Mouse (Mus musculus) forebrain, embryonic 13.5 days (tissue): ENCODE measurements around the gene Coq10a. TPM values are rescaled to one million over a fixed set of nuclear protein-coding genes. Genes with fewer than 3 reads are reported as not detected.

Source experiments
- microRNA-seq: library from miRNA; unstranded; fragments of <30 nt; microRNA quantifications from one replicate; pipeline ENCODE4, GENCODE M21; 2016
- polyA plus RNA-seq: library from polyadenylated mRNA; unstranded; fragments of >200 nt; fragmentation: Nextera tagmentation; extraction: Ambion mirVana; gene quantifications from 2 replicates; pipeline ENCODE4 v1.2.1, GENCODE M21; 2015

The Coq10a gene
- polyA plus RNA-seq, 1 experiment from 2014 or later = 22.8 TPM

Small RNAs within 50 kb of the gene (microRNA-seq; reads per million reads assigned to microRNA genes)
- gene Gm25361 (not detected), gene Gm26308 (not detected), gene Mir6914 (not detected), gene Mir6915 (1.9 reads per million)

Other genes with a start within 250 kb of the Coq10a start
- 12.6 and 12.9 TPM in 2 replicates for gene Rbms2, start 188.7 kb downstream of the Coq10a start, polyA plus RNA-seq
- 0.48 and 1.3 TPM in 2 replicates for gene Gls2, start 174.5 kb downstream of the Coq10a start, polyA plus RNA-seq
- gene Spryd4, start 157.2 kb downstream of the Coq10a start, polyA plus RNA-seq = 17.9 and 19.1 TPM in 2 replicates
- 0.13 and 0.21 TPM in 2 replicates for gene Mip, start 143.2 kb downstream of the Coq10a start, polyA plus RNA-seq
- 52.9 and 62.1 TPM in 2 replicates for gene Timeless, start 136.9 kb downstream of the Coq10a start, polyA plus RNA-seq
- 0.27 and 0.33 TPM in 2 replicates for gene Apon, start 114.9 kb downstream of the Coq10a start, polyA plus RNA-seq
- gene Apof, start 100.3 kb downstream of the Coq10a start, polyA plus RNA-seq = 0.14 TPM in 1 of 2 replicates, not detected in the other
- 14.5 and 15.3 TPM in 2 replicates for gene Stat2, start 98.4 kb downstream of the Coq10a start, polyA plus RNA-seq
- gene Il23a, start 70.2 kb downstream of the Coq10a start, polyA plus RNA-seq = not detected in 2 replicates
- 32.0 and 35.0 TPM in 2 replicates for gene Pan2, start 65.7 kb downstream of the Coq10a start, polyA plus RNA-seq
- gene Cnpy2, start 46.5 kb downstream of the Coq10a start, polyA plus RNA-seq = 230 and 237 TPM in 2 replicates
- 212 and 236 TPM in 2 replicates for gene Cs, start 31.3 kb downstream of the Coq10a start, polyA plus RNA-seq
- 12.0 and 14.6 TPM in 2 replicates for gene Ankrd52, start 8.1 kb upstream of the Coq10a start, polyA plus RNA-seq
- gene Slc39a5, start 32.2 kb upstream of the Coq10a start, polyA plus RNA-seq = 0.18 TPM in 1 of 2 replicates, not detected in the other
- 153 and 156 TPM in 2 replicates for gene Nabp2, start 42.5 kb upstream of the Coq10a start, polyA plus RNA-seq
- gene Rnf41, start 42.7 kb upstream of the Coq10a start, polyA plus RNA-seq = 76.4 and 83.9 TPM in 2 replicates
- 166 and 168 TPM in 2 replicates for gene Smarcc2, start 90.3 kb upstream of the Coq10a start, polyA plus RNA-seq
- 740 and 741 TPM in 2 replicates for gene Myl6, start 125.1 kb upstream of the Coq10a start, polyA plus RNA-seq
- gene Myl6b, start 129.7 kb upstream of the Coq10a start, polyA plus RNA-seq = 4.1 TPM in 2 replicates
- gene Esyt1, start 156.9 kb upstream of the Coq10a start, polyA plus RNA-seq = 7.0 and 7.7 TPM in 2 replicates
- 18.3 and 19.4 TPM in 2 replicates for gene Zc3h10, start 178.8 kb upstream of the Coq10a start, polyA plus RNA-seq
- gene Rpl41, start 180.3 kb upstream of the Coq10a start, polyA plus RNA-seq = 2,951 and 3,131 TPM in 2 replicates
- gene Pa2g4, start 197.0 kb upstream of the Coq10a start, polyA plus RNA-seq = 173 and 186 TPM in 2 replicates
- gene Erbb3, start 220.7 kb upstream of the Coq10a start, polyA plus RNA-seq = 0.12 and 0.28 TPM in 2 replicates